Mouse (Mus musculus): ENCODE results near the gene Uck2. TPM values are rescaled to one million over a fixed set of nuclear protein-coding genes. Genes with fewer than 3 reads are reported as not detected.

Gene Uck2
- total RNA-seq (2021), result 10 to 100 TPM; 25.1 to 32.1 TPM
- long read RNA-seq, experiment 1, full-length matches to known transcripts, result 14 of 28 reads
- long read RNA-seq, experiment 1, partial matches to known transcripts, result 5 of 28 reads
- long read RNA-seq, experiment 1, other reads (novel, unspliced or antisense), result 9 of 28 reads
- long read RNA-seq, experiment 2, full-length matches to known transcripts, result 4 of 11 reads
- long read RNA-seq, experiment 2, partial matches to known transcripts, result 1 of 11 reads
- long read RNA-seq, experiment 2, other reads (novel, unspliced or antisense), result 6 of 11 reads

DNA sequence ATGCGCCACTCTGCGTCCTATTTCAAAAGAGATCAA lies at the start of gene Uck2:
Gene Uck2, minus strand, starts transcription at position 1 of the 36 bp plus-strand sequence.
- no peak for DNase-seq

DNA sequence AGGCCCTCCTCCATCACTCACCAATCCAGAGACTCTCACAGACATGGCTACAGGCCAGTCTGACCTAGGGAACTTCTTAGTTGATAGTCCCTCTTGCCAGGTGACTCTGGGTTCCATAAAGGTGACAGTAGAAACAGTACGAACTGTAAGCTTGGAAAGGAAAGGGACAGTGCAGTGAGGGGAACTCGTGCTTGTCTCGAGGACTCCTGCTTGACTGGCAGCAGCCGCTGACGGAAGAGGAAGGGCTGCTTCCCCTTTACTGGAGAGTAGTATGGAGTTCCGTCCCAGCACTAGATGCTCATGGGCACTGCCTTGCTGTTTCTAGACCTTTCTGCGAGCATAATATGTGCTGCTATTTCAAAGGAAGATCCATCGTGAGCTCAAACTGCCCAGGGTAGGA lies 46.0 kb upstream of the Uck2 start:
- no peak for DNase-seq

DNA sequence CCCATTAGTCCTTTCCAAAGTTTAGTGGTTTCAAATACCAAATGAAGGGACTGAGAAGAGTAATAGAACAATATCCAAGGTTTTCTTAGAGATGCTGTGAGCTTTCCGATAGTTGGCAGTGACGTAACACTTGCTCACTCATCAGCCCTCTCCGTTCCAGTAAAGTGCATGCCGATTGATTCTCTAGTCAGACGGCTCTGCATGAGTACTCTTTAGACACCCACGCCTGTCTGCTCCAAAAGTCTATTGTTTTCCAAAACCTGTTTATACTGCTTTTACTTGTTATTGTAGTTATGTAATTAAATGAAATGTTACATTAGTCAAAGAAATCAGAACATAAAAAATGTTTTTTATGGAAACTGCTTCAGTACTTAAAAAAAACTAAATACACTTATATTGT lies 43.7 kb upstream of the Uck2 start:
- DNase-seq, result no peak

DNA sequence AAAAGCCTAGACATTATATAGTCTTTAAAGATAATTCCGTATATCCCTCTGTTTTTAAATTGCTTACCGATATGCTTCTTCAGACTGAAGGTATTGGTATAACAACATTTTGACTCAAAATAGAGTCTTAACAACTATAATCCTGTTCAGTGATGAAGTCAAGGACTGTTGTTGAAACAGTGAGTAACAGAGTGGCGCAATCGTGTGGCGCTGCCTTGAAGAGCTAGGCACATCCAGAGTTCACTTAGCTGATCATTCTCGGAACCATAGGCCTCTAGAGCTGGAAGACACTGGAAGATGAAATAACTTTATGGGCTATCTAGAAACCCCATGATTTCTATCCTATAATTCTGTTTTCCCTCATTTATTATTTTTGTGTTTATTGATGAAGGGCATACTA lies 36.6 kb upstream of the Uck2 start:
- no peak for DNase-seq

DNA sequence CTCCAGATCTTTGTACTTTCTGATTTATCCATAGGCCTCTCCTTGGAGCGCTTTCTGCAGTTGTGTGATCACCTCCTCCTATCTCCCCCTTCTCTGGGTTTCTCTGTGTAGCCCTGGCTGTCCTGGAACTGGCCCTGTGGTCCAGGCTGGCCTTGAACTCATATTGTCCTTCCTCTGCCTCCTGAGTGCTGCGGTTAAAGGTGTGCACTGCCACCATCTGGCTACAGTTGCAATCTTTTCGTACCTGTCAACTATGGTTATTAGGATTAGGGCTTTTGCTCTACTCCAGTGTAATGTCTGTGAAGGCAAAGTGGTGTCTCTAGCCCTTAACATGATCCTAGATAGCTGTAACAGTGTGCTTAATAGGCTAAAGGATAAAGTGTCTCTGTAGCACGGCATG lies 28.1 kb upstream of the Uck2 start:
- no peak for DNase-seq

DNA sequence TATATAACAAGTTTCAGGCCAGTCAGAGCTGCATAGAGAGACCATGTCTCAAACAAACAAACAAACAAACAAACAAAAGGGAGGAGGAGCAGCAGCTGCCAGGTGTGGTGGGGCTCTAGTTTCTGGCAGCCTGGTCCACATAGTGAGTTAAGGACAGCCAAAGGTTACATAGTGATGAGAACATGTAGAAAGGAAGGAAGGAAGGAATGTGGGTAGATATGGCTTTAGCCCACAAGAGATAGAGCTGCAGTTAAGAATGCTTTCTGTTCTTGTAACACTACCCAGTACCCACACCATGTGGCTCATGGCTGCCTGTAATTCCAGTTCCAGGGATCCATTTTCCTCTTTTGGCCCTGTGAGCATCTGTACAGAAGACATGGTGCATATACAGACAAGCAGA lies 27.2 kb upstream of the Uck2 start:
- DNase-seq, result no peak

DNA sequence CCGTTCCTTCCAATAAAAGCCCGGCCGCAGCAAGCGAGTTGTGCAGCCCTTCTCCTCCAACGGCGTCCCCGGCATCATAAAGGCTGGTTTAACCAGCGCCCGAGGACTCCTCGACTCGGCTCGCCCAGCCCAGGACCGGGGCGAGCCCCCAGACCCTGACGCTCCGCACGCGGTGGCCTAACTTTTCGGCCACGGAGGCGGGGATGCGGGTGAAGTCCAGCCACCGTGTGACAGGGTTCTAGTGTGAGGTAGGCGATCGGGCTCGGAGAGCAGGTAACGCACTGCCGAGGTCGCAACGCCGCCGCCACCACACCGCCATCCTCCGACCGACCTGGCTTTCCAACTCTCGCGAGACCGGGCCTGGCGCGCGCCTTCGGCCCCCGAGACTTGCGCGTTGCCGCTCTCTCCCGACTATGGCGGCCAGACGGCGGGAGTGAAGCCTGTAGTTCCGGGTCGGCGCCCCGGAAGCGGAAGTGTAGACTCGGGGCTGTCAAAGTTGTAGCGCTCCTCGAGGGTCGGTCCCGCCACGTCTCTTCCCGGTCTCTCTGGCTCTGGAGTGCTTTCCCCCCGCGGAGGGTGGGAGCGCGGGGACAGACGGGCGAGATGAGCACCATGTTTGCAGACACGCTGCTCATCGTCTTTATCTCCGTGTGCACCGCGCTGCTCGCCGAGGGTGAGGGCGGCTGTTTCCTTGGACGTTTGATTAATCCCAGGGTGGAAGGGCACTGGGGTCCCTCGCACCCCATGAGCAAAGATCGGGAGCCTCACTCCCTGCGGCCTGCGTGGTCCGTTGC lies 23.3 kb upstream of the Uck2 start, which contains the start of gene Tmco1:
Gene Tmco1, plus strand, starts transcription at position 118 of the 794 bp plus-strand sequence.
- DNase-seq, result peak; percentile 99

DNA sequence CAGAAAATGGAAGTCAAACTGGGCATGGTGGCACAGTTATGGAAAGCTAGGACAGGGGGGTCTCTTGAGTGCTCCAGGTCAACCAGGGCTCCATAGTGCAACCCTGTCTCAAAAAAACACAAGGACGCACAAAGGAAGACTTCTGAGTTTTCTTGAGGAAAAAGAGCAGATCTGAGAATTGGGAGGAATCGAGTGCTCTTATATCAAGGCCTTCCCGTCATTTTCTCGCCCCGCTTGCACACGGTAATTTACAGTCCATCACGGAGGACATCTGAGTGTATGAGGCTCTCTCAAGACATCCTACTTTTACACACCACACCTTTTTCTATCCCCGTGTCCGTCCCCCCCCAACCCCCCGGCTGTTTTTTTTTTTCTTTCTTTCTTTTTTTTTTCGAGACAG lies 22.6 kb upstream of the Uck2 start:
- DNase-seq, result no peak

DNA sequence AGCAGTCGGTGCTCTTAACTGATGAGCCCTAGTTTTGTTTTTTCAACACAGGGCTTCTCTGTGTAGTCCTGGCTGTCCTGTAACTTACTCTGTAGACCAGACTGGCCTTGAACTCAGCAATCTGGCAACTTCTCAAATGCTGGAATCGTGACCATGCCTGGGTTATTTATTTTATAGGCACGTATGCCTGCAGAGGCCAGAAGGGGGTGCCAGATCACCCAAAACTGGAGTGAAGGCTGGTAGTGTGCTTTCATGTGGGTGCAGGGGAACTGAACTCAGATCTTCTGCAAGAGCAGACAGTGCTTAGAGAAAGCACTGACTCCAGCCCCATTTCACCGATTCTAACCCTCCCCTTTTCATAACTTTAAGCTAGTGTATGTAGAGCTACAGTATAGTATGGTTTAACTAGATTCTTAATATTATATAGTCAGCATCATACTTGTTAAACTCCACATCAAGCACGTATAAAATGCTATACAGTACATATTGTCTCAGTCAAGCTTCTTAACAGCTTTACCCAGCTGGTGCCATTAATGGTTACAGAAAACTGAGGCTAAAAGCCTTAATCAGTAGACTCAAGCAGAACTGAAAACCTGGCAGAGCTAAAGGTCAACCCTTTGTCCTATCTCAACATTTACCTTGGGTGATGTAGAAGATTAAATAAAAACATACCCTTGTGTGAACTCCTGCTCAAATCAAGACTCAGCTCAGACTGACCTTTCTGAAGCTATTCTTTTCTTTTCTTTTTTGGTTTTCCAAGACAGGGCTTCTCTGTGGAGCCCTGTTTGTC lies 21.5 kb upstream of the Uck2 start:
- DNase-seq, result no peak

DNA sequence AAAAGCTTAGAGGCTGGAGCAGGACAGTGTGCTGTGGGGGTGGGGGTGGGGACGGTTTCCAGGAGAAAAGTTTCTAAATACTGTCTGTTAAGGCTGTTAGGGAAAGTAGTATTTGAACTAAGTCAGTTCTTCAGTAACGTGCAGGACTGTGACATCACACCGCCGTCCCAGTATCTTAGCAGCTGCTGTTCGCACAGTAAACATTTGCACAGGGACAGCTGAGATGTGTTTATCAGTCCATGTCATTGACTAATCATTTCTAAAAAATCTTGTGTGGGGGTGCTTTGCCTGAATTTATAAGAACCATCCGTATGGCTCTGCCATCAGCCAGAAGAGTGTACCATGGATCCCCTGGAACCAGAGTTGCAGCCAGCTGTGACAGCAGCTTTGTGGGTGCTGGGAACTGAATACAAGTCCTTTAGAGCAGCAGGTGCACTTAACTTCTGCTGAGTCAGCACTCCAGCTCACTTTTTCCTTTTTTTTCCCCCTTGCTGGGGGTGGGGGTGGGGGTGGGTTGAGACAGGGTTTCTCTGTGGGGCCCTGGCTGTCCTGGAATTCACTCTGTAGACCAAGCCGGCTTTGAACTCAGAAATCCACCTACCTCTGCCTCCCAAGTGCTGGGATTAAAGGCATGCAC lies 20.5 kb upstream of the Uck2 start:
- DNase-seq, result no peak

DNA sequence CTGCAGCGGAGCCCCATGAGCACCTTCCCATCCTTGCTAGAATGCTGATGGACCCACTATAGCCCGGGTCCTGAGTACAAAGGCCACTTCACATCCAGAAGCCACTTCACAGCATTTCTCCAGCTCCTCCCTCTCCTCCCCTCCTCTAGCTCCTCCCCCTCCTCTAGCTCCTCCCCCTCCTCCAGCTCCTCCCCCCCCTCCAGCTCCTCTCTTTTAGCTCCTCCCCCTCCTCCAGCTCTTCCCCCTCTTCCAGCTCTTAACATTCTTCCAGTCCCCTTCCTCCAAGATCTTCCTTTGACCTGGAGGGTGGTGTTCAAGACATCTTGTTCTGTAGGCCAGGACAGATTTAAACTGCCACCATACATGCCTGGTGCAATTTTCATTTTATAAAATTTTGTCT lies 15.0 kb upstream of the Uck2 start:
- DNase-seq, result no peak

DNA sequence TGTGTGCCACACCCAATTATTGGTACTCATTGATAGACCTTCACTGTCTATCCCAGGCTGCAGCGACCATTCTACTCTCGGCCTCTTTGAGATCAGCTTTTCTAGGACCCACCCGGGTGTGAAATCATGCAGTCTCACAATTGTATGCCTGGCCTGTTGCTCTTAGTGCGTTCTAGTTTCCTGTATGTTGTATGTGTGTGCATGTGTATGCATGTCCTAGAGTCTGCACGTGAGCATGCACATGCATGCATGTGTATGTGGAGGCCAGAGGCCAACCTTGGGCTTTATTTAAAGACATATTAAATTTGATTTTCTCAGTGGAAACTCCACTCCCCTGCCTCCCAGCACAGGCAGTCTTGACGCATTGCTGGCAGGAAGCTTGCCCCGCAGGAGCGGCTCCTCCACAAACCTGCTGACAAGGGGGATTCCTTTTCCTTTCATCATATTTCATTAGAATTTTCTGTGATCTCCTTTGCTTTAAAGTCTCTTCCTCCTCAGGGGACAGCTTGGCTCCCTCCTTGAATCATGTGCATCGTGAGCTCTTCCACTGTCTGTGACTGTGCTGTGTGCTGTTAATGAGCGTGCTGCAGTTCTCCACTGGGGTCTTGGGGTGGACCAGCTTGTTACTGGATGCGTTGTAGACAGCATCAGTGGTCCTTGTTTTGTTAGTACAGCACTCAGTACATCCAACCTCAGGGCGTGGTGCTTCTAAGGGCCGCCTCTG lies 10.7 kb upstream of the Uck2 start:
- no peak for DNase-seq

DNA sequence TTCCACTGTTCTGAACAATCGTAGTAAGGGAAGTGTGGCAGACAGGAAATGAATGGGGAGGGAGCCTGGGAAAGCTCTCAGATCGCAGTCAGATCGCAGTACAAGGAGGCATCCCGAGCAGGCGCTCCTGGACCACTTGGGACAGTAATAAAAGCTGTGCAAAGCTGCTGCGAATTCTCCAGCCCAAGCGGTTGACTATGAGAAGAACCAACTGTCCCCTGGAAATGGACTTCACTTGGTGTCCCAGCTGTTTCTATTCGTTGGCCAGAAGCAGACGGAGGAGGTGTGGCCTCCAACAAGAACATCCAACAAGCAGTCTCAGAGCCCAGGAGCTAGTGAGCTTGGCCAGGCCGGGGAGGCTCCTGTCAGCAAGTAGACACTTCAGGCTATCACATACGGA lies 7.3 kb upstream of the Uck2 start:
- DNase-seq, result peak; percentile 33

DNA sequence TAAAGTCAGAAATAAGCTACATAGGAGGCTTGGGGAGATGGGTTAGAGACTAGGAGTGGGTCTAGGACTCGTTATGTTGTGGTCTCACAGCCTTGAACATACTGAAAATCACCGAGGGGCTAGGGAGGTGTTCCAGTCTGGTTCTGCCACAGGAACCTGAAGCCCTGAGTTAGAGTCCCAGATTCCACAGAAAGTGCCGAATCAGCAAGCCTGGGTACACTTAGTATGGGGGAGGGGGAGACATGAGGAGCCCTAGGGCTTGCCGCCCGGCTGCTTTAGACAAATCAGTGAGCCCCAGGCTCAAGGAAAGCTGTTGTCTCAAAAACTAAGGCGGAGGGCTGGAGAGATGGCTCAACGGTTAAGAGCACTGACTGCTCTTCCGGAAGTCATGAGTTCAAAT lies 6.5 kb upstream of the Uck2 start:
- DNase-seq, result no peak

DNA sequence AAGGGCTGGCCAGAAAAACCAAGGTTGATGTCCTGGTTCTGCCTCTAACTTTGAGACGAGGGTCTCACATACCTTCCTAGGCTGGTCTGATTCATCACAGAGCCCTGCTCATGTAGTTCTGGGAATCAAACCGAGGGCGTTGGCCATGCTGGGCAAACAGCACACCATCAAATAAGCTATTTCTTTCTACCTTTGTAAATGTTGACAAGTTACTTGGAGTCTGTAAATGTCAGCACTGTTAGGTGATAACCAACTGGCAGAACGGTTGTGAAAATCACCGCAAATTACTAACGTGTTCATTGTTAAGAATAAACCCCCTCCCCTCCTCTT lies 5.1 kb upstream of the Uck2 start:
- no peak for DNase-seq

DNA sequence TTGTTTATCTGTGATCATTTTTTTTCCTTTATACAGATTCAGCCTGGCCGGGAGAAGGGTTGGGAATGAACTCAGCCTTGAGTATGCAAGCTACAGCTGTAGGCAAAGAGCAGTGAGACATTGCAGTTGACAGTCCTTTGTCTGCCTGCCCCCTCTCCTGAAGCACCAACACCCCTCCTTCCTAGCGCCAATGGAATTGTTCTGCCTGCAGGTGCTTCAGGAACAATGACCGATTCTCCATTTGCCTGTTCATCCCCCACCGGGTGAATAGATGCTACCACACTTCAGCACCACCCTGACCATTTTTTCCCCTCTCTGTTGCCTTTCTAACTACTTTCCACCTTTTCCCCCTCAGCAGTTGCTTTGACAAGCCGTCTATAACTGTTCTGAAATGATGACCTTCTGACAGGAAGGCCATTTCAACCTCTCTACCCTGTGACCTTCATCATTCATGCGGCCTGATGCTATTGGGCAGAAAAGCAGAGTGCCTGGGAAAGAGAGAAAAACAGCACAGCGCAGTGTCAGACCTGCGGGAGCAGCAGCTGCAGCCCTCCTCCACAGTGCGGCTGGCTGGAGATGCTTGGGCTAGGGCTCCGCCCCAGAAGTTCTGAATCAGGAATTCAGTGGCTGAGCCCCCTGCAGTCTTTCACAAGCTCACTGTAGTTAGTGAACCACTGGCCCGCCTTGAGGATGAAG lies 4.6 kb upstream of the Uck2 start:
- peak; percentile 24 for DNase-seq

DNA sequence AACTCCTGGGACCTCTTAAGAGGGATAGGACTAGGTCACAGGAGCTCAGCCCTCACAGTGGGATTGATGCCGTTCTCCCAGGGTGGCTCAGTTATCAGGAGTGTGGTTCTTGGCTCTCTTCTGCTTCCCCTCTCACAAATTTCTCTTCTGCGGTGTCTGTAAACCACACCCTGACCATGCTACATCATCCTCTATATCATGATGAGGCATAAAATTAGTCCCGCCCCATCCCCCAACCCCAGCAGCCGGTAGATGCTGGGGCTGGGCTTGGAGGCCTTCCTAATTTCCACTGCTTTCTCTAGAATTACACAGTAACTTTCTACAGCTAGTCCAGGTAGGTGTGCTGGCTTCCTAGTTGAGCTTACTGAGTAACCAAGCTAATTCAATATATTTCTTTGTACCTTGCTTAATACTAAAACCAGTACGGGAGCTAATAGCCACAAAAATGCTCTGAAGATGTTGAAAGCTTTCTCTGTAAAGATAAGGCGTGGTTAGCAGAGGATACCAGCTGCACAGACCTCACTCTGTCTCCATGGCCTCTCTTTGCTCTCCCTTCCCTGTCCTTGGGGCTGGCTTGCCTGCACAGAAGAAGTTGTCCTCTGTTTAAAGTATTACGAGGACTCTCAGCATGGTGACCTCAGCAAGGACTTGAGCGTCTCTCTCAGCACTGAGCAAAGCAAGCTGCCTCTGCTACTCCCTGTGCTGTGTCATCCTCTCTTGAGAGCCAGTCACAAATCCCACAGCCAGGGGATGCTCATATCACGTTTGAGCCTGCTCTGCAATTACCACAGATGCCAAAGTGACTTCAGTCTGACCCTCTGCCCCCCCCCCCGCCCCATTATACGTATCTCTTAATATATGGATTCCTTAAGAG lies 3.8 kb upstream of the Uck2 start:
- DNase-seq, result no peak

DNA sequence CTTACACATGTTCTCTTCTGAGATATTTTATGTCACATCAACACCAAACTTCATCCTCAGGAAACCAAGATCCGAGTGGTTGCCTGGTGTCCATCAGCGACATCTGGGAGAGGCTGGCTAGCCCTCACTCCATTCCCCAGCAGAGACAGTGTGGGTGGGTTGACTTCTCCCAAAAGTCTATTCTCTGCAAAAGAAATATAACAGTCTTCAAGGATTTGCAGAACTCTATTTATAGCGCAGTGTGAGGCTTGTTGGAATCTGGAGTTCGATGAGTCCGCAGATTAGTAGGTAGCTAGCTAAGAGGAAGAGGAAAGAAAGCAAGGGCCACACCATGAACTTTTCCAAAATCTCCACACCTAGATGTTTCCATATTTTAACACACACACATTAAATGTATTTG lies 2.0 kb upstream of the Uck2 start:
- no peak for DNase-seq

DNA sequence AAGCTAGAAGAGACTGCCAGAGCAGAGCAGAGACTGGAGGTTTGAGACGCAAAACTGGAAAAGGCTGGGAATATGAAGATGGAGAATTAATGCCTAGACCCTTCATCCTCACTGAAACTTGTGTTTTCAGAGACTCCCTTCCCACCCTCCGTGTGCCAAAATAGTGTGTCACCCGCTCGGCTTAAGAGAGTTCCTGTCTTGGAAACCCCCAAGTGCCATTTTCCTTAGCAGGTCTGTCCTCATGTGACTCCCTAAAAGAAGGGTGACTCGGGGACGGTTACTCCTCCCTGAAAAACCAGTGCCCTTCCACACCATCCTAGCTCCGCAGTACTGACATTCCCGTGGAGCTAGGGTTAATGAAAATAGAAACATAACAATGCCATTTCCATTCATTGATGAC lies 236 bp upstream of the Uck2 start:
- DNase-seq, result no peak

DNA sequence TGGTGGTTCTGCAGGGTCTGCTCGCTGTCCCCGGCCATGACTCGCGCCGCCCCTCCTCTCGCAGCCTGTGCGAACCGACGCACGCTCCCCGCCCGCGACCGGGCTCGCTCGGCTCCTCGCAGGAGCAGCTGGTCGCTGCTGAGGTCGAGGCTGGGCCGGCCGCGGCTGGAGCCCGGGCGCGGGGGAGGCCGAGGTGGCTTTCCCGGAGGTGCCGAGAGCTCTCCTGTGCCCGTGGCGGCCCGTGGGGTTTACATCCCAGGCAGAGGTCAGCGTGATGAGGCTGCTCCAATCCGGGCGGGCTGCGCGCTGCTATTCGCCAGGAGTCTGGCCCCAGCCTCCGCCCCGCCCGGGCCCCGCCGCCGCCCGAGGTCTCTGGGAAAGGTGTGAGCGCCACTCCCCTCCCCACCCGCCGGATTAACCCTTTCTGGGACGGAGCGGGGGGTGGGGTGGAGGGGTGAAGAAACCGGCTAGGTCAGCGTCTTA lies 242 bp downstream of the Uck2 start:
- peak; percentile 79 for DNase-seq

DNA sequence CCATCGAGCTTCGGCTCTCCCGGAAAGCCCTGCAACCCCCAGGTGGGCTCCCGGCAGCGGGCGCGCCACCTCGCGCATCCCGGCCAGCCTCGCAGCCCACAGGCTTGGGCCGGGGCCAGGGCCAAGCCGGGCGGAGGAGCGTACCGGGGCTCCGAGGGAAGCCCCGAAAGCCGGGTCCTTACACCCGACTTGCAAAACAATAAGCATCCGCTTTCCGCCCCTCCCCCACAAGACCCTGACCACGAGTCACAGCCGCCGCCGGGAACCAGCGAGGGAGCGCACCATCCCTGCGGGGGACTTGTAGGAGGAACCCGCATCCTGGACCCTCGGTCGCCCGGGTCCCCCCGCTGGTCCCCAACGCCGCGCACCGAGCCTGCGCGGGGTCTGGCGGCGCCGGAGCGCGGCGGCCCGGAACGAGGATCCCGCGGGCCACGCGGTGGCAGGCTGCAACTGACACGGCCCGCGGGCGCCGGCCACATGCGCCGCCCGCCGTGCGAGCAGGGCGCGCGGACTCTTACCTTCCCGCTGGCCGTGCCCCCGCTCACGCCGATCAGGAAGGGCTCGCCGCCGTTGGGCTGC lies 773 bp downstream of the Uck2 start:
- DNase-seq, result peak; percentile 66

All from gastrocnemius, postnatal 10 days (tissue).